Mouse (Mus musculus) neural tube, embryonic 11.5 days (tissue): ENCODE measurements around the gene Gm11127. TPM values are rescaled to one million over a fixed set of nuclear protein-coding genes. Genes with fewer than 3 reads are reported as not detected.

Experiments
- ATAC-seq: fragments of 200-750 bp; cut with Nextera tagmentation; 2 replicates; pipeline ENCODE4 v1.8.0; 2017; ENCODE audit warnings: moderate number of reproducible peaks, mild to moderate bottlenecking, moderate TSS enrichment, moderate library complexity; ENCODE audit not compliant: insufficient read depth, low FRiP score, low TSS enrichment
- DNase-seq: peaks from one replicate; pipeline ENCODE4 v3.0.0-alpha.2; 2015; ENCODE audit warnings: low spot score
- H3K27ac ChIP-seq: fragments of 300-500 bp; sonication (generic); 2 replicates; pipeline ENCODE4 v1.5.1; 2014; ENCODE audit warnings: low read depth, mild to moderate bottlenecking, low read length
- H3K27me3 ChIP-seq: fragments of 300-500 bp; sonication (generic); 2 replicates; pipeline ENCODE4 v1.6.1; 2014; ENCODE audit warnings: mild to moderate bottlenecking, low read length, mixed read lengths; ENCODE audit not compliant: control insufficient read depth, insufficient read depth
- H3K36me3 ChIP-seq: fragments of 300-500 bp; sonication (generic); 2 replicates; pipeline ENCODE4 v1.6.1; 2014; ENCODE audit warnings: mild to moderate bottlenecking, low read length, moderate library complexity, mixed read lengths; ENCODE audit not compliant: control insufficient read depth, insufficient read depth
- H3K4me1 ChIP-seq: fragments of 300-500 bp; sonication (generic); 2 replicates; pipeline ENCODE4 v1.6.1; 2014; ENCODE audit warnings: low read length, mixed read lengths; ENCODE audit not compliant: control insufficient read depth, insufficient read depth
- H3K4me2 ChIP-seq: fragments of 300-500 bp; sonication (generic); 2 replicates; pipeline ENCODE4 v1.6.1; 2014; ENCODE audit warnings: low read depth, mild to moderate bottlenecking, moderate library complexity
- H3K4me3 ChIP-seq: fragments of 300-500 bp; sonication (generic); 2 replicates; pipeline ENCODE4 v1.5.1; 2014; ENCODE audit warnings: low read depth, low read length
- H3K9ac ChIP-seq: fragments of 300-500 bp; sonication (generic); 2 replicates; pipeline ENCODE4 v1.6.1; 2014; ENCODE audit warnings: mild to moderate bottlenecking, low read length
- H3K9me3 ChIP-seq: fragments of 300-500 bp; sonication (generic); 2 replicates; pipeline ENCODE4 v1.6.1; 2016; ENCODE audit warnings: low read length; ENCODE audit not compliant: control insufficient read depth
- WGBS: fragments of 180-500 bp; shearing (Covaris S2); extraction: QIAGEN DNeasy Blood & Tissue Kit; methylation state at CpG from one replicate; pipeline ENCODE4 v1.1.7; 2014; 5-methylcytosine and 5-hydroxymethylcytosine counted together
- polyA plus RNA-seq: library from polyadenylated mRNA; unstranded; fragments of >200 nt; fragmentation: Nextera tagmentation; extraction: Ambion mirVana; gene quantifications from 2 replicates; pipeline ENCODE4 v1.2.1, GENCODE M21; 2014

The Gm11127 gene
- polyA plus RNA-seq, 1 experiment from 2014 or later, result not detected

DNA sequence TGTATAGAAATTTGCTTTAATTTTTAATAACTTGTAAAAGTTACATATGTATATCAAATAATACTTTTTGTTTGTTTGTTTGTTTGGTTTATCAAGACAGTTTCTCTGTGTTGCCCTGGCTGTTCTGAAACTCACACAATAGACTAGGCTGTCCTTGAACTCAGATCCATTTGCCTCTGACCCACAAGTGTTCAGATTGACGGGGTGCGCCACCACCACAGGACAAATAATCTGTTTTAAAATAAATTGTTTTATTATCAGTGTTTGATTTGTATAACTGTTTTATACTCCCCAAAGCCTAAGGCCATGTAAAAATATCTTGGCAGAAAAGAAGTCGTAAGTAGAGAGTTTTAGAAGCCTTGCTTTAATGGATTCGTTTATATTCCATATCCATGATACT lies 30.5 kb downstream of the Gm11127 start:
- WGBS, result 93% methylated on average over 4 of the region's 4 CpGs
- Histone ChIP-seq H3K4me2 (no peak overlapping the region), H3K4me1 (no peaks in the 10 kb centered on the region), H3K27ac (no peak overlapping the region), H3K9me3 (no peaks in the 10 kb centered on the region), H3K4me3 (no peak overlapping the region), H3K27me3 (0 out of 2 replicates have a peak, but pooled peaks cover 4% of the 10 kb centered on the region), H3K9ac (no peak overlapping the region), H3K36me3 (no peaks in the 10 kb centered on the region)
- ATAC-seq (no peak), DNase-seq (no peak)

DNA sequence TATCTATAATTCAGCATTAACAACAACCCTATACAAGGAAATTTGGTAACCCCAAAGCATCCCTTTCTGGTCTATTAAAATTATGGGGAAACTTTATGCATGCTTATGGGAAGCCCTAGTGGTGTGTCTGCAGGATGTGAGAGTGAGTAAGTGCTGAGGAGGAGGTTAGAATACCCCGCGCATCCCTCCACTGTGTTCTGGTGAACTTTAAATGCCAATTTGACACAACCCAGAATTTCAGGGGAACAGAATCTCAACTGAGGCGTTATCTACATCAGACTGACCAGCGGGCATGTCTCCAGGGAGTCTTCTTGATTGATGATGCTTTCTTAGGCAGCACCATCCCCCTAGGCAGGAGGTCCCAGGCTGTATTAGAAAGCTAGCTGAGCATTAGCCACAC lies 32.3 kb downstream of the Gm11127 start:
- Histone ChIP-seq H3K27ac (no peak overlapping the region), H3K4me1 (no peaks in the 10 kb centered on the region), H3K9me3 (no peaks in the 10 kb centered on the region), H3K4me3 (no peak overlapping the region), H3K36me3 (no peaks in the 10 kb centered on the region), H3K27me3 (no peaks in the 10 kb centered on the region), H3K9ac (no peak overlapping the region), H3K4me2 (no peak overlapping the region)
- ATAC-seq (no peak), DNase-seq (no peak)
- WGBS, result 65% methylated on average over 4 of the region's 4 CpGs

DNA sequence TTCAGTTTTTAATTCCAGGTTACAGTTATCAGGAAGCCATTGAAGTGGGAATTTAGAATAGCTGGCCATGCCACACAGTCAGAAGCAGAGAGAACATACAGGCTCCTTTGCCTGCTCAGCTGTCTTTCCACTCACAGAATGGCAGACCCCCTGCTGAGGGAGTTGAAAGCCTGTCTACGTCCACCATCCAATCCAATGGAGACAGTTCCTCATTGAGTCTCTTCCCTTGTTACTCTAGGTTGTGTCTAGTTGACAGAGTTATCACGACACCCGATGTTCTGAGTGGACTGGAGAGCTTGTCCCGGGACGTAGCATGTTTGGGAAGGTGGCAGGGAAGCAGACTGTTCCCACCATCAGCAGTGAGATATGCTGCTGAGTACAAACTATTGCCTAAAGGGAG lies 33.0 kb downstream of the Gm11127 start:
- no peak overlapping the region for H3K4me2 ChIP-seq
- H3K27ac ChIP-seq, result no peak overlapping the region
- no peaks in the 10 kb centered on the region for H3K27me3 ChIP-seq
- ATAC-seq (no peak), DNase-seq (no peak)
- no peaks in the 10 kb centered on the region for H3K9me3 ChIP-seq
- no peak overlapping the region for H3K9ac ChIP-seq
- 0 out of 2 replicates have a peak, but pooled peaks cover 2% of the 10 kb centered on the region for H3K4me1 ChIP-seq
- H3K4me3 ChIP-seq, result no peak overlapping the region
- WGBS, result 69% methylated on average over 5 of the region's 5 CpGs
- no peaks in the 10 kb centered on the region for H3K36me3 ChIP-seq

DNA sequence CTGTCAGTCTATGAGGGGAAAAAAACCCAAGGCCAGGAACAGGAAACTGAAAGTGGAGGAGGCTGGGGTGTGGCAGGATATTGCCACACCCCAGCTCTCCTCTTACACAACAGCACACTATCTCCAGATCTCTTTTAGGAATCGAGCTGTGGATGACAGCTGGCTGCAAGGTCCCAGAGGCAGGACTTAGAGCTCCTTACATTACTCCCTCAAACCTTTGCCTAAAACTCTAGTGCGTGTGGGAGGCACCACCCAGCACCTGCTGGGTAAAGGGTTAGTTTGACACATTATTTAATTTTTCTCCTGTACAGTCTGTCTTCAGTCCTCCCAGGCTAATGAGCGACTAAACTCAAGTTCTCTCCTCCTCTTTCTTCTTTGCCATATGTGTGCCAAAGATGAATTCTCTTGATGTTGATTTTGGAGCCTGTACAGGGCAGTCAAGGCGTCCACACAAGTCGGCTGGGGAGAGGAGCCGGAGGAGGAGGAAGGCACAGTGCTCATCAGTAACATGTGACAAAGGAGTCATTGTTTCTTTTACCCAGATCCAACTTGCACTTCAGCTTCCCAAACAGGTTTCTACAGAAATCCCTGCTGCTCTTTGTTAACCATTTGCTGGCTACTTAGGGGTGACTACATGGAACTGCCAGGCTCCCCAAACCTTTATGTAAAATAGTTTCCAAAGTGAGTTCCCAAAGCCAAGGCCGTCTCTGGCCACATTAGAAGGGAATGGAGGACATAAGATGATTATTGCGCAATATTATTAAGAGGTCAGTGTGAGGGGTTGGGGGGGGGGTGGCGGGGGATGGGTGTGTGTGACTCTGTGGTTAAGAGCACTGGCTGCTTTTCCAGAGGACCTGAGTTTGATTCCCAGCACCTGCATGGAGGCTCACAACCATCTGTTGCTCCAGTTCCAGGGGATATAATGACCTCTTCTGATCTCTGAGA lies 34.2 kb downstream of the Gm11127 start:
- Histone ChIP-seq H3K27ac (no peak overlapping the region), H3K4me1 (0 out of 2 replicates have a peak, but pooled peaks cover 2% of the 10 kb centered on the region), H3K9me3 (no peaks in the 10 kb centered on the region), H3K9ac (no peak overlapping the region), H3K4me3 (no peak overlapping the region), H3K36me3 (no peaks in the 10 kb centered on the region), H3K27me3 (no peaks in the 10 kb centered on the region), H3K4me2 (no peak overlapping the region)
- no peak for ATAC-seq
- no peak for DNase-seq
- 67% methylated on average over 9 of the region's 9 CpGs for WGBS

DNA sequence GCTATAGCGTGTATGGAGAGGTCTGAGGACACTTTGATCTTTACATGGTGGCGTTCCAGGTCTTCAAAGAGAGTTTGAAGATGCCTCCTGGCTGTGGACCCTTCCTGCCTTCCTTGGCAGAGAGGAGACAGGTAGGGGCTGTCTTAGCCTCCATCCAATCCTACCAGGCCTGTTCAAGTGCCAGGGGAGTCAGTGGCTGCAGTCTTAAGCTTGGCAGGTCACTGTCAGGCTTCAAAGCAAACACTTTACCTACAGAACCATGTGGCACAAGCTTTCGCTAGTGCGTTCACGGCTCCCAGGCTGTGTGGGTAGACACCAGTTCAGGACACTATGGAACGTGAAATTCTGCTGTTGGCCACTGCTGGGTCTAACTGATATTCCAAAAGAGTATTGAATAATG lies 35.2 kb downstream of the Gm11127 start:
- Histone ChIP-seq H3K4me2 (no peak overlapping the region), H3K4me3 (no peak overlapping the region), H3K9ac (no peak overlapping the region), H3K27ac (no peak overlapping the region), H3K36me3 (no peaks in the 10 kb centered on the region), H3K9me3 (no peaks in the 10 kb centered on the region), H3K4me1 (0 out of 2 replicates have a peak, but pooled peaks cover 2% of the 10 kb centered on the region), H3K27me3 (no peaks in the 10 kb centered on the region)
- ATAC-seq, result no peak
- no peak for DNase-seq
- WGBS, result 92% methylated on average over 6 of the region's 6 CpGs

DNA sequence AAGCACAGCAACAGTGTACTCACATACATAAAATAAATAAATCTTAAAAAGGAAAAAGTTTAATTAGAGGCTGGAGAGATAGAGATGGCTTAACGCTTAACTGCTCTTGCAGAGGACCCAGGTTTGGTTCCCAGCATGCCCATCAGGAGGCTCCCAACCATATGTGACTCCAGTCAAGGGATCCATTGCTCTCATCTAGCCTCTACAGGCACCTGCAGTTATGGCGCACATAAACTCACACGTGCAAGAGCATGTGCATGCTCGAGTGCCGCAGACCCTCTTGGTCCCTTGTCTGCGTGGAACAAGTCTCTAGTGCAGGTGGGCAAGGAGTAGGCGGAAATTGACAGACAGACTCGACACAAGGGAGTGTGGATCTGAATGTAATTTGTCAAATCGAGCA lies 36.1 kb downstream of the Gm11127 start:
- Histone ChIP-seq H3K9ac (no peak overlapping the region), H3K9me3 (no peaks in the 10 kb centered on the region), H3K27me3 (no peaks in the 10 kb centered on the region), H3K27ac (no peak overlapping the region), H3K4me2 (no peak overlapping the region), H3K4me1 (0 out of 2 replicates have a peak, but pooled peaks cover 2% of the 10 kb centered on the region), H3K4me3 (no peak overlapping the region), H3K36me3 (no peaks in the 10 kb centered on the region)
- DNase-seq (no peak), ATAC-seq (no peak)
- WGBS, result 90% methylated on average over 9 of the region's 9 CpGs

DNA sequence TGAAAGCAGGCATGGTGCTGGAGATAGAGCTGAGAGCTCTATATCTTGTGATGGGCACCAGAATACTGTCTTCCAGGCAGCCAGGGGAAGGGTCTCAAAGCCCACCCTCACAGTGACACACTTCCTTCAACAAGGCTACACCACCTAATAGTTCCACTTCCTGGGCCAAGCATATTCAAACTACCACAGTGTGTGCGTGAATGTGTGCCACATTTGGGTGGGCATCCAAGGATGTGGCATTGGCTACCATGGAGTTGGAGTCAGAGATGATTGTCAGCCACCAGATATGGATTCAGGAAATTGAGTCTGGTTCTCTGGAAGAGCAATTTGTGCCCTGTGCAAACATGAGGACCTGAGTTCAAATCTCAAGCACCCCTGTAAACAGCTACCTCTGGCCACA lies 36.9 kb downstream of the Gm11127 start:
- H3K27ac ChIP-seq, result no peak overlapping the region
- H3K36me3 ChIP-seq, result no peaks in the 10 kb centered on the region
- H3K4me1 ChIP-seq, result 0 out of 2 replicates have a peak, but pooled peaks cover 2% of the 10 kb centered on the region
- no peak overlapping the region for H3K4me3 ChIP-seq
- no peak overlapping the region for H3K9ac ChIP-seq
- 96% methylated on average over 1 of the region's 1 CpGs for WGBS
- DNase-seq (no peak), ATAC-seq (no peak)
- H3K9me3 ChIP-seq, result no peaks in the 10 kb centered on the region
- H3K4me2 ChIP-seq, result no peak overlapping the region
- no peaks in the 10 kb centered on the region for H3K27me3 ChIP-seq

DNA sequence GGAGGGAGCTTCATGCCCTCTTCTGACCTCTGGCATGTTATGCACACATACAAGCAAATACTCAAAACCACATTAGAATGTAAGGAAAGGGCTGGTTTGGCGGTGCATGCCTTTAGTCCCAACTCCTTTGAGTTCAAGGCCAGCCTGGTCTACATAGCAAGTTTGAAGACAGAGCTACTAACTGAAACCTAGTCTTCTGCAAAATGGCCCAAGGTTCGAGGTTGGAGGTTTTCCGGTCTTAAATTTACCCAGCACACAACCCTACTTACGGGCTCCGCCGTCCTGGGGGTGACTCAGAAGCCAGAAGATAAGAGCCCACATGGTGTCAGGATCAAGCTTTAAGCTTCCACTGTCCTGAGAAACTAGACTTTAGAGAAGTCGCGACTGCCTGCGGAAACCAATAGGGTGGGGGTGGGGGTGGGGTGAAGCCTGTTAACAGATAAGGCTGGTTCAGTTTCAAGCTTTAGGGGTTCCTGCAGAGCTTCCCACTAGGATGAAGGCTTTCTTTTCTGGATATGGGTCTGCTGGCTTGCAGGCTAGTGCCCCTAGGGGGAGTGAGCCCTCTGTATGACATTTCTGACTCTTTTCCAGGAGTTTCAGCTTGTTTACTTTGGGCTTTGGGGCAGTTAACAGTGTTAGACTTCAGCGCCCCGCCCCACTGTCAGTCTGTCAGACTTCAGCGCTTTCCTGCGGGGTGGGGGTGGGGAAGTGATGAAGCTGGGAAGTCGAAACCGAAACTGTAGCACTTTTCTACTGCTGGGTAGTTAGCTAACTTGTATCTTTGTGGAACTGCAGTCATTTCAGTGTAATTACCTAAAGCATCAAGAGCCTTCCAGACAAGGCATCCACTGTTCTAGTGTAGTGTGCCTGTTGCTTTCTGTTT lies 37.7 kb downstream of the Gm11127 start, which contains the start of gene H2-T24:
H2-T24 (minus strand) TSS at position 370 of the 883 bp plus-strand sequence.
- 0 out of 2 replicates have a peak within 1 kb of the TSS, but pooled peaks have one; percentile 6 for H3K4me2 ChIP-seq
- H3K4me3 ChIP-seq, result no peak within 1 kb of the TSS
- H3K36me3 ChIP-seq, result peaks cover 2% of the 10 kb centered on the region; the same call in 1 of the 2 replicates
- ATAC-seq (no peak), DNase-seq (no peak)
- H3K4me1 ChIP-seq, result 0 out of 2 replicates have a peak, but pooled peaks cover 2% of the 10 kb centered on the region
- 50% methylated on average over 15 of the region's 15 CpGs for WGBS
- no peaks in the 10 kb centered on the region for H3K9me3 ChIP-seq
- no peaks in the 10 kb centered on the region for H3K27me3 ChIP-seq
- no peak within 1 kb of the TSS for H3K27ac ChIP-seq
- no peak within 1 kb of the TSS for H3K9ac ChIP-seq
